ENCODE assay signal across 10 mouse cellular contexts in the genomic region with DNA sequence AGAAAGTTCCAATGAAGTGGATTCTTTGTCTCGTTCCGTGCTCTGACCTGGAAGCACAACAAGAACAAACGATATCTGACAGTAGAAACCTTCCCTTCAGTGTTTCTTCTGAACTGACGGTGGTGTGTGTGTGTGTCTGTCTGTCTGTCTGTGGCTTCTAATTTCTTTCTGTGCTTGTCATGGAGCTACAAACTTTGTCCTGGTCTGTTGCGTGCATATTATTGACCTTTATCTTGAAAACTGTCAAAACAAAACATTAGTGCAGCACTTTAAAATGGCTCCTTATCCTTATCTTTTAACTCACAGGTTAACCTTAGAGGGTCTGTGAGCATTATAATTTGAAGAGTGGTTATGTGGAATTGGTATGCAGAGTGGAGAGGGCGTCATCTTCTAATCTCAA. TPM values are rescaled to one million over a fixed set of nuclear protein-coding genes. Genes with fewer than 3 reads are reported as not detected.
DNase-seq lines count a peak whose midpoint lies in the region; ATAC-seq and TF ChIP-seq lines count a peak whose summit lies in the region.
"Had no signal": no experiment of that assay in that cellular context is flagged by ENCODE, and none has a peak within 500 bp of the region (broad histone marks: within the 10 kb centered on the region; RNA-seq: fewer than 3 reads in every experiment).

No protein-coding gene starts in this region.

- H3K27me3 ChIP-seq in heart, embryonic 13.5 days (replicated peaks) = no peaks in the 10 kb centered on the region
- peaks cover 16% of the 10 kb centered on the region for H3K27me3 ChIP-seq in G1E (ENCODE audit: insufficient read depth, low read length)
- H3K27me3 ChIP-seq in hindbrain, embryonic 10.5 days (ENCODE audit: insufficient read depth, poor library complexity, severe bottlenecking) = peaks cover 9% of the 10 kb centered on the region; the same call in 1 of the 2 replicates
- no peaks in the 10 kb centered on the region for H3K27me3 ChIP-seq in liver, postnatal 0 days (ENCODE audit: insufficient read depth, low read length)

- peaks cover 44% of the 10 kb centered on the region for H3K36me3 ChIP-seq in heart, embryonic 13.5 days
- peaks cover 43% of the 10 kb centered on the region for H3K36me3 ChIP-seq in G1E (replicated peaks)
- H3K36me3 ChIP-seq in hindbrain, embryonic 10.5 days = peaks cover 43% of the 10 kb centered on the region
- H3K36me3 ChIP-seq in liver, postnatal 0 days (replicated peaks; ENCODE audit: insufficient read depth, low read length) = peaks cover 26% of the 10 kb centered on the region

- TF ChIP-seq EP300 in liver, postnatal 0 days (IDR thresholded peaks at IDR 0.05; ENCODE audit: low read depth) = no peak

- TF ChIP-seq CTCF in G1E (IDR thresholded peaks at IDR 0.05; ENCODE audit: low read depth, low read length) = no peak
- no peak for TF ChIP-seq CTCF in liver, postnatal 0 days (IDR thresholded peaks at IDR 0.05; ENCODE audit: low read depth)

- peak overlapping the region; percentile 97 for H3K4me3 ChIP-seq in heart, embryonic 13.5 days
- peak overlapping the region; percentile 95; the same call in 1 of the 2 replicates for H3K4me3 ChIP-seq in G1E (ENCODE audit: low read depth, low read length)
- peak overlapping the region; percentile 99 for H3K4me3 ChIP-seq in hindbrain, embryonic 10.5 days
- H3K4me3 ChIP-seq in liver, postnatal 0 days (ENCODE audit: low read depth, low read length) = peak overlapping the region; percentile 81

- H3K9me3 ChIP-seq in heart, embryonic 13.5 days = no peaks in the 10 kb centered on the region
- H3K9me3 ChIP-seq in G1E (replicated peaks) = no peaks in the 10 kb centered on the region
- no peaks in the 10 kb centered on the region for H3K9me3 ChIP-seq in hindbrain, embryonic 10.5 days
- H3K9me3 ChIP-seq in liver, postnatal 0 days (ENCODE audit: low read length) = no peaks in the 10 kb centered on the region

- no peak for DNase-seq in heart, adult 8-10 months (ENCODE audit: low spot score)
- DNase-seq in G1E (ENCODE audit: low spot score) = no peak
- no peak for DNase-seq in hindbrain, embryonic 10.5 days (ENCODE audit: low spot score)
- DNase-seq in liver, postnatal 0 days = no peak
- DNase-seq in frontal cortex, postnatal 10 days (ENCODE audit: low spot score in 2 of 2) = no peak
- no peak for DNase-seq in T-cell, adult 2 months (ENCODE audit: low spot score)
- no peak for DNase-seq in embryo, embryonic 11 days
- DNase-seq: cerebellum, adult 18-20 months; right cerebral cortex, adult 18-20 months had no signal

- peak overlapping the region; percentile 100 for H3K9ac ChIP-seq in heart, embryonic 13.5 days
- H3K9ac ChIP-seq in liver, postnatal 0 days (replicated peaks) = peak overlapping the region; percentile 86

- H3K27ac ChIP-seq in heart, embryonic 13.5 days (replicated peaks) = peak overlapping the region; percentile 99
- H3K27ac ChIP-seq in hindbrain, embryonic 10.5 days = 0 out of 2 replicates have a peak overlapping the region, but pooled peaks have one; percentile 99
- peak overlapping the region; percentile 93 for H3K27ac ChIP-seq in liver, postnatal 0 days (ENCODE audit: low read depth)

- WGBS in heart, embryonic 13.5 days = 16% methylated on average over 6 of the region's 6 CpGs
- WGBS in hindbrain, embryonic 10.5 days = 79% methylated on average over 6 of the region's 6 CpGs
- 35% methylated on average over 6 of the region's 6 CpGs for WGBS in liver, postnatal 0 days (ENCODE audit: insufficient replicate concordance)

- H3K4me2 ChIP-seq in heart, embryonic 13.5 days = peak overlapping the region; percentile 83
- peak overlapping the region; percentile 98 for H3K4me2 ChIP-seq in liver, postnatal 0 days (ENCODE audit: low read depth, low read length)

- ATAC-seq in heart, embryonic 13.5 days (ENCODE audit: extremely low read depth, insufficient number of reproducible peaks, low FRiP score, low TSS enrichment) = no peak
- ATAC-seq in G1E (ENCODE audit: extremely low read depth, insufficient number of reproducible peaks, low FRiP score, poor library complexity, severe bottlenecking) = no peak
- no peak for ATAC-seq in liver, postnatal 0 days

- H3K4me1 ChIP-seq in heart, embryonic 13.5 days = peaks cover 72% of the 10 kb centered on the region
- H3K4me1 ChIP-seq in G1E (ENCODE audit: insufficient read depth, low read depth, low read length) = peaks cover 64% of the 10 kb centered on the region
- H3K4me1 ChIP-seq in hindbrain, embryonic 10.5 days (replicated peaks) = peaks cover 44% of the 10 kb centered on the region
- H3K4me1 ChIP-seq in liver, postnatal 0 days (ENCODE audit: insufficient read depth) = peaks cover 54% of the 10 kb centered on the region

RNA-seq across cellular contexts. Expression of a gene that starts 3.3 kb away (rescaled TPM):
- polyA plus RNA-seq in heart, embryonic 13.5 days (2015; fragmentation: Nextera tagmentation; extraction: Ambion mirVana) = 375 and 413 TPM in 2 replicates
- 100 to 1,000 TPM; 347 to 373 (median 363) TPM for total RNA-seq in heart, adult 8-10 months (2022)
- total RNA-seq in G1E (2014; fragmentation: Nextera tagmentation) (116 and 134 TPM in 2 replicates), G1E (2017) (83.6 and 85.6 TPM in 2 replicates)
- polyA plus RNA-seq in G1E (2012) = 74.6 and 74.8 TPM in 2 replicates
- 313 and 331 TPM in 2 replicates for polyA plus RNA-seq in hindbrain, embryonic 10.5 days (2016; fragmentation: Nextera tagmentation; extraction: Ambion mirVana)
- 118 and 124 TPM in 2 replicates for polyA plus RNA-seq in liver, postnatal 0 days (2015; fragmentation: Nextera tagmentation; extraction: Ambion mirVana)

RNA-seq across cellular contexts. Expression of a gene that starts 40.7 kb away (rescaled TPM):
- 44.7 and 48.0 TPM in 2 replicates for polyA plus RNA-seq in heart, embryonic 13.5 days (2015; fragmentation: Nextera tagmentation; extraction: Ambion mirVana)
- total RNA-seq in heart, adult 8-10 months (2022) = 100 to 1,000 TPM; 110 to 141 (median 120) TPM
- total RNA-seq in G1E (2014; fragmentation: Nextera tagmentation) (14.0 and 15.0 TPM in 2 replicates), G1E (2017) (4.8 and 5.0 TPM in 2 replicates)
- polyA plus RNA-seq in G1E (2012) = 12.6 and 15.4 TPM in 2 replicates
- 16.0 and 16.2 TPM in 2 replicates for polyA plus RNA-seq in hindbrain, embryonic 10.5 days (2016; fragmentation: Nextera tagmentation; extraction: Ambion mirVana)
- 17.6 TPM in 2 replicates for polyA plus RNA-seq in liver, postnatal 0 days (2015; fragmentation: Nextera tagmentation; extraction: Ambion mirVana)
